Mouse (Mus musculus): ENCODE data around the gene Them5.

Gene Them5

GRCm38 (mm10) chr3:94372038-94372437 lies 30.1 kb downstream of the Them5 start:
- DNase-seq (ENCODE audit: low read depth, low spot score), result no peak

- no peak for DNase-seq (ENCODE audit: low read depth, low spot score)
These were observed 30.7 kb downstream of the Them5 start, which contains the start of gene Rorc for GRCm38 (mm10) chr3:94372641-94373040. Gene Rorc, plus strand, starts transcription at chr3:94372794.

GRCm38 (mm10) chr3:94373090-94373489 lies 31.2 kb downstream of the Them5 start:
- no peak for DNase-seq (ENCODE audit: low read depth, low spot score)

- DNase-seq (ENCODE audit: low read depth, low spot score), result no peak
These were observed 31.7 kb downstream of the Them5 start for GRCm38 (mm10) chr3:94373597-94374011.

GRCm38 (mm10) chr3:94374636-94375035 lies 32.7 kb downstream of the Them5 start:
- no peak for DNase-seq (ENCODE audit: low read depth, low spot score)

- no peak for DNase-seq (ENCODE audit: low read depth, low spot score)
These were observed 33.2 kb downstream of the Them5 start for GRCm38 (mm10) chr3:94375146-94375545.

- DNase-seq (ENCODE audit: low read depth, low spot score), result no peak
These were observed 34.0 kb downstream of the Them5 start for GRCm38 (mm10) chr3:94375861-94376260.

- no peak for DNase-seq (ENCODE audit: low read depth, low spot score)
These were observed 35.4 kb downstream of the Them5 start for GRCm38 (mm10) chr3:94377028-94377923.

GRCm38 (mm10) chr3:94379831-94380510 lies 38.1 kb downstream of the Them5 start:
- no peak for DNase-seq (ENCODE audit: low read depth, low spot score)

- no peak for DNase-seq (ENCODE audit: low read depth, low spot score)
These were observed 40.4 kb downstream of the Them5 start for GRCm38 (mm10) chr3:94382308-94382707.

GRCm38 (mm10) chr3:94383476-94383875 lies 41.6 kb downstream of the Them5 start:
- no peak for DNase-seq (ENCODE audit: low read depth, low spot score)

- no peak for DNase-seq (ENCODE audit: low read depth, low spot score)
These were observed 44.8 kb downstream of the Them5 start for GRCm38 (mm10) chr3:94386671-94387070.

- DNase-seq (ENCODE audit: low read depth, low spot score), result no peak
These were observed 45.5 kb downstream of the Them5 start for GRCm38 (mm10) chr3:94387391-94387790.

- no peak for DNase-seq (ENCODE audit: low read depth, low spot score)
These were observed 46.1 kb downstream of the Them5 start for GRCm38 (mm10) chr3:94388047-94388446.

GRCm38 (mm10) chr3:94389420-94389819 lies 47.5 kb downstream of the Them5 start:
- DNase-seq (ENCODE audit: low read depth, low spot score), result no peak

- no peak for DNase-seq (ENCODE audit: low read depth, low spot score)
These were observed 49.1 kb downstream of the Them5 start for GRCm38 (mm10) chr3:94391001-94391400.

GRCm38 (mm10) chr3:94392128-94392527 lies 50.2 kb downstream of the Them5 start:
- DNase-seq (ENCODE audit: low read depth, low spot score), result no peak

- DNase-seq (ENCODE audit: low read depth, low spot score), result no peak
These were observed 51.1 kb downstream of the Them5 start for GRCm38 (mm10) chr3:94393049-94393448.

- no peak for DNase-seq (ENCODE audit: low read depth, low spot score)
These were observed 54.4 kb downstream of the Them5 start for GRCm38 (mm10) chr3:94396336-94396735.

GRCm38 (mm10) chr3:94396851-94397250 lies 55.0 kb downstream of the Them5 start:
- no peak for DNase-seq (ENCODE audit: low read depth, low spot score)
